Comparison of ENCODE assay signal across 8 mouse cellular contexts in genomic region chr19:22447418-22448339, GRCm38 (mm10).
A peak's percentile ranks its signal among the peaks of the same experiment; 100 is the strongest.
DNase-seq lines count a peak whose midpoint lies in the region; ATAC-seq and TF ChIP-seq lines count a peak whose summit lies in the region.

No protein-coding gene starts in this region.

- WGBS in lung, postnatal 0 days = 5% methylated on average over 18 of the region's 18 CpGs
- WGBS in heart, embryonic 11.5 days (ENCODE audit: insufficient replicate concordance) = 9% methylated on average over 18 of the region's 18 CpGs
- 6% methylated on average over 18 of the region's 18 CpGs for WGBS in limb, embryonic 12.5 days
- WGBS in stomach, embryonic 14.5 days = 4% methylated on average over 18 of the region's 18 CpGs

- H3K9me3 ChIP-seq in lung, postnatal 0 days (ENCODE audit: low read length) = no peaks in the 10 kb centered on the region
- no peaks in the 10 kb centered on the region for H3K9me3 ChIP-seq in heart, embryonic 11.5 days (replicated peaks; ENCODE audit: control insufficient read depth, low read length)
- H3K9me3 ChIP-seq in limb, embryonic 12.5 days = no peaks in the 10 kb centered on the region
- no peaks in the 10 kb centered on the region for H3K9me3 ChIP-seq in stomach, embryonic 14.5 days (ENCODE audit: control insufficient read depth, low read depth, low read length)

- TF ChIP-seq EP300 in lung, postnatal 0 days (IDR thresholded peaks at IDR 0.05) = no peak

- TF ChIP-seq POLR2A in cortical plate, adult 2 months (IDR thresholded peaks at IDR 0.05; ENCODE audit: extremely low read depth, insufficient read depth, low read length) = no peak

- H3K27me3 ChIP-seq in lung, postnatal 0 days (replicated peaks; ENCODE audit: insufficient read depth, low read length) = no peaks in the 10 kb centered on the region
- H3K27me3 ChIP-seq in heart, embryonic 11.5 days (ENCODE audit: control insufficient read depth, insufficient read depth, low read length) = no peaks in the 10 kb centered on the region
- no peaks in the 10 kb centered on the region for H3K27me3 ChIP-seq in limb, embryonic 12.5 days
- no peaks in the 10 kb centered on the region for H3K27me3 ChIP-seq in stomach, embryonic 14.5 days (ENCODE audit: control insufficient read depth, insufficient read depth, low read length)

- 0 out of 2 replicates have a peak, but pooled peaks have one; percentile 30 for ATAC-seq in lung, postnatal 0 days
- ATAC-seq in heart, embryonic 11.5 days (replicated peaks; ENCODE audit: insufficient number of reproducible peaks, low FRiP score, low TSS enrichment) = no peak
- peak; percentile 52; the same call in 1 of the 2 replicates for ATAC-seq in limb, embryonic 12.5 days (ENCODE audit: insufficient number of reproducible peaks, insufficient read depth, low FRiP score, low TSS enrichment, low read depth)
- no peak for ATAC-seq in stomach, embryonic 14.5 days (ENCODE audit: insufficient number of reproducible peaks, insufficient read depth, low FRiP score, low read depth)

- H3K4me1 ChIP-seq in lung, postnatal 0 days (ENCODE audit: insufficient read depth, low read depth, low read length) = peaks cover 8% of the 10 kb centered on the region
- peaks cover 1% of the 10 kb centered on the region; the same call in 1 of the 2 replicates for H3K4me1 ChIP-seq in cortical plate, adult 2 months (ENCODE audit: control insufficient read depth, insufficient read depth, low read length)
- H3K4me1 ChIP-seq in heart, embryonic 11.5 days (ENCODE audit: control insufficient read depth, insufficient read depth, low read length) = peaks cover 2% of the 10 kb centered on the region; the same call in 1 of the 2 replicates
- H3K4me1 ChIP-seq in limb, embryonic 12.5 days (replicated peaks) = no peaks in the 10 kb centered on the region; the same call in 1 of the 2 replicates
- no peaks in the 10 kb centered on the region for H3K4me1 ChIP-seq in stomach, embryonic 14.5 days (ENCODE audit: control insufficient read depth, insufficient read depth, low read length)

- H3K9ac ChIP-seq in lung, postnatal 0 days (replicated peaks; ENCODE audit: low read depth) = no peak overlapping the region
- 0 out of 2 replicates have a peak overlapping the region, but pooled peaks have one; percentile 28 for H3K9ac ChIP-seq in heart, embryonic 11.5 days (ENCODE audit: low read depth, low read length)
- peak overlapping the region; percentile 45; the same call in 1 of the 2 replicates for H3K9ac ChIP-seq in limb, embryonic 12.5 days (replicated peaks)
- no peak overlapping the region for H3K9ac ChIP-seq in stomach, embryonic 14.5 days (replicated peaks; ENCODE audit: low read depth, low read length)

- H3K36me3 ChIP-seq in lung, postnatal 0 days (ENCODE audit: insufficient read depth, low read length) = no peaks in the 10 kb centered on the region
- H3K36me3 ChIP-seq in heart, embryonic 11.5 days (ENCODE audit: control insufficient read depth, insufficient read depth, low read length) = no peaks in the 10 kb centered on the region
- H3K36me3 ChIP-seq in limb, embryonic 12.5 days = no peaks in the 10 kb centered on the region
- no peaks in the 10 kb centered on the region for H3K36me3 ChIP-seq in stomach, embryonic 14.5 days (ENCODE audit: control insufficient read depth, insufficient read depth, low read length)

- H3K27ac ChIP-seq in lung, postnatal 0 days (ENCODE audit: low read length) = no peak overlapping the region
- H3K27ac ChIP-seq in cortical plate, adult 2 months (ENCODE audit: insufficient read depth, low read length) = no peak overlapping the region
- no peak overlapping the region for H3K27ac ChIP-seq in heart, embryonic 11.5 days (ENCODE audit: low read depth, low read length)
- no peak overlapping the region for H3K27ac ChIP-seq in limb, embryonic 12.5 days
- no peak overlapping the region for H3K27ac ChIP-seq in stomach, embryonic 14.5 days (ENCODE audit: low read length)

- peak overlapping the region; percentile 26 for H3K4me3 ChIP-seq in lung, postnatal 0 days (ENCODE audit: low read depth, low read length)
- peak overlapping the region; percentile 53 for H3K4me3 ChIP-seq in cortical plate, adult 2 months (ENCODE audit: insufficient read depth, low read length)
- H3K4me3 ChIP-seq in heart, embryonic 11.5 days (ENCODE audit: low read depth, low read length) = peak overlapping the region; percentile 36
- H3K4me3 ChIP-seq in limb, embryonic 12.5 days (replicated peaks) = peak overlapping the region; percentile 39
- H3K4me3 ChIP-seq in stomach, embryonic 14.5 days (ENCODE audit: low read depth, low read length) = peak overlapping the region; percentile 18

- H3K4me2 ChIP-seq in lung, postnatal 0 days (replicated peaks; ENCODE audit: low read depth, low read length) = peak overlapping the region; percentile 49
- peak overlapping the region; percentile 72 for H3K4me2 ChIP-seq in heart, embryonic 11.5 days
- peak overlapping the region; percentile 75 for H3K4me2 ChIP-seq in limb, embryonic 12.5 days
- peak overlapping the region; percentile 53 for H3K4me2 ChIP-seq in stomach, embryonic 14.5 days (replicated peaks; ENCODE audit: low read depth, low read length)

- DNase-seq in lung, postnatal 0 days (ENCODE audit: low spot score) = peak; percentile 14
- DNase-seq in lung, postnatal 4 days = no peak
- no peak for DNase-seq in urinary bladder, adult 2 months (ENCODE audit: low spot score)
- DNase-seq in thymus, postnatal 0 days (ENCODE audit: low spot score) = no peak

- TF ChIP-seq CTCF in lung, postnatal 0 days (IDR thresholded peaks at IDR 0.05) = peak; percentile 19
- no peak for TF ChIP-seq CTCF in cortical plate, adult 2 months (IDR thresholded peaks at IDR 0.05; ENCODE audit: extremely low read depth, insufficient read depth, low read length)

Comparison
In these comparisons a context has a peak if more than half of its experiments do, and no peak if none do; other contexts are left out.
1. ATAC-seq: peak in lung, postnatal 0 days (single experiment) and limb, embryonic 12.5 days (single experiment); none in heart, embryonic 11.5 days (single experiment) and stomach, embryonic 14.5 days (single experiment).
2. H3K9ac ChIP-seq: peak in heart, embryonic 11.5 days (single experiment) and limb, embryonic 12.5 days (single experiment); none in lung, postnatal 0 days (single experiment) and stomach, embryonic 14.5 days (single experiment).
3. Peak in every context shown above with its lines, with median percentiles within 50 percentile points of each other: H3K4me2 ChIP-seq and H3K4me3 ChIP-seq.